Mouse (Mus musculus): ENCODE results near the gene Il4i1. TPM values are rescaled to one million over a fixed set of nuclear protein-coding genes. Genes with fewer than 3 reads are reported as not detected.

The Il4i1 gene
- total RNA-seq, 2 experiments from 2014 or later: 2.1 to 2.6 TPM

- ATAC-seq (replicated peaks; ENCODE audit: low FRiP score, poor library complexity, severe bottlenecking): no peak
Observed at GRCm38 (mm10) chr7:44886964-44887363, 70.8 kb downstream of the Il4i1 start.

GRCm38 (mm10) chr7:44888256-44889105, 72.3 kb downstream of the Il4i1 start:
- ATAC-seq (replicated peaks; ENCODE audit: low FRiP score, poor library complexity, severe bottlenecking): no peak

- no peak for ATAC-seq (replicated peaks; ENCODE audit: low FRiP score, poor library complexity, severe bottlenecking)
Observed at GRCm38 (mm10) chr7:44890180-44890579, 74.0 kb downstream of the Il4i1 start.

Other genes starting within 250 kb of the Il4i1 start
- 55.5 and 84.3 TPM in 2 replicates for gene Napsa, start 244.0 kb upstream of the Il4i1 start, total RNA-seq (2015; ENCODE audit: low replicate concordance)
- gene Napsa, start 244.0 kb upstream of the Il4i1 start, total RNA-seq (2017; ENCODE audit: low replicate concordance): 12.2 and 12.7 TPM in 2 replicates
- not detected in 2 replicates for gene Kcnc3, start 225.7 kb upstream of the Il4i1 start, total RNA-seq (2015; ENCODE audit: low replicate concordance)
- not detected in 2 replicates for gene Kcnc3, start 225.7 kb upstream of the Il4i1 start, total RNA-seq (2017; ENCODE audit: low replicate concordance)
- not detected in 2 replicates for gene Myh14, start 145.5 kb upstream of the Il4i1 start, total RNA-seq (2015; ENCODE audit: low replicate concordance)
- gene Myh14, start 145.5 kb upstream of the Il4i1 start, total RNA-seq (2017; ENCODE audit: low replicate concordance): 0.08 TPM in 1 of 2 replicates, not detected in the other
- not detected in 2 replicates for gene Izumo2, start 107.6 kb upstream of the Il4i1 start, total RNA-seq (2015; ENCODE audit: low replicate concordance)
- not detected in 2 replicates for gene Izumo2, start 107.6 kb upstream of the Il4i1 start, total RNA-seq (2017; ENCODE audit: low replicate concordance)
- gene Vrk3, start 68.0 kb upstream of the Il4i1 start, total RNA-seq (2015; ENCODE audit: low replicate concordance): 36.0 and 58.7 TPM in 2 replicates
- 23.4 and 41.2 TPM in 2 replicates for gene Vrk3, start 68.0 kb upstream of the Il4i1 start, total RNA-seq (2017; ENCODE audit: low replicate concordance)
- gene Zfp473, start 65.3 kb upstream of the Il4i1 start, total RNA-seq (2015; ENCODE audit: low replicate concordance): 1.1 and 4.6 TPM in 2 replicates
- 3.3 and 11.9 TPM in 2 replicates for gene Zfp473, start 65.3 kb upstream of the Il4i1 start, total RNA-seq (2017; ENCODE audit: low replicate concordance)
- 11.7 and 23.4 TPM in 2 replicates for gene Nup62, start 299 bp upstream of the Il4i1 start, total RNA-seq (2015; ENCODE audit: low replicate concordance)
- gene Nup62, start 299 bp upstream of the Il4i1 start, total RNA-seq (2017; ENCODE audit: low replicate concordance): 37.4 and 39.4 TPM in 2 replicates
- gene Atf5, start 271 bp downstream of the Il4i1 start, total RNA-seq (2015; ENCODE audit: low replicate concordance): 3.4 TPM in 1 of 2 replicates, not detected in the other
- gene Atf5, start 271 bp downstream of the Il4i1 start, total RNA-seq (2017; ENCODE audit: low replicate concordance): 2.1 and 2.8 TPM in 2 replicates
- 1.8 and 3.8 TPM in 2 replicates for gene Akt1s1, start 32.6 kb downstream of the Il4i1 start, total RNA-seq (2015; ENCODE audit: low replicate concordance)
- gene Akt1s1, start 32.6 kb downstream of the Il4i1 start, total RNA-seq (2017; ENCODE audit: low replicate concordance): 3.7 and 27.8 TPM in 2 replicates
- 6.8 and 58.3 TPM in 2 replicates for gene Tbc1d17, start 32.7 kb downstream of the Il4i1 start, total RNA-seq (2015; ENCODE audit: low replicate concordance)
- 18.0 and 35.8 TPM in 2 replicates for gene Tbc1d17, start 32.7 kb downstream of the Il4i1 start, total RNA-seq (2017; ENCODE audit: low replicate concordance)
- gene Pnkp, start 40.8 kb downstream of the Il4i1 start, total RNA-seq (2015; ENCODE audit: low replicate concordance): 29.6 and 36.0 TPM in 2 replicates
- gene Pnkp, start 40.8 kb downstream of the Il4i1 start, total RNA-seq (2017; ENCODE audit: low replicate concordance): 30.9 and 58.2 TPM in 2 replicates
- 16.9 and 18.4 TPM in 2 replicates for gene Ptov1, start 53.4 kb downstream of the Il4i1 start, total RNA-seq (2015; ENCODE audit: low replicate concordance)
- gene Ptov1, start 53.4 kb downstream of the Il4i1 start, total RNA-seq (2017; ENCODE audit: low replicate concordance): 1.8 and 4.8 TPM in 2 replicates
- 10.1 and 18.0 TPM in 2 replicates for gene Med25, start 76.3 kb downstream of the Il4i1 start, total RNA-seq (2015; ENCODE audit: low replicate concordance)
- gene Med25, start 76.3 kb downstream of the Il4i1 start, total RNA-seq (2017; ENCODE audit: low replicate concordance): 8.0 and 11.3 TPM in 2 replicates
- 2.5 and 6.5 TPM in 2 replicates for gene Fuz, start 79.7 kb downstream of the Il4i1 start, total RNA-seq (2015; ENCODE audit: low replicate concordance)
- gene Fuz, start 79.7 kb downstream of the Il4i1 start, total RNA-seq (2017; ENCODE audit: low replicate concordance): 4.5 and 6.7 TPM in 2 replicates
- 93.0 and 93.9 TPM in 2 replicates for gene Ap2a1, start 113.1 kb downstream of the Il4i1 start, total RNA-seq (2015; ENCODE audit: low replicate concordance)
- 46.2 and 74.2 TPM in 2 replicates for gene Ap2a1, start 113.1 kb downstream of the Il4i1 start, total RNA-seq (2017; ENCODE audit: low replicate concordance)
- gene Tsks, start 126.8 kb downstream of the Il4i1 start, total RNA-seq (2015; ENCODE audit: low replicate concordance): not detected in 2 replicates
- gene Tsks, start 126.8 kb downstream of the Il4i1 start, total RNA-seq (2017; ENCODE audit: low replicate concordance): not detected in 2 replicates
- gene Cpt1c, start 158.5 kb downstream of the Il4i1 start, total RNA-seq (2015; ENCODE audit: low replicate concordance): 1.1 TPM in 1 of 2 replicates, not detected in the other
- 1.7 TPM in 1 of 2 replicates, not detected in the other for gene Cpt1c, start 158.5 kb downstream of the Il4i1 start, total RNA-seq (2017; ENCODE audit: low replicate concordance)
- gene Prmt1, start 170.2 kb downstream of the Il4i1 start, total RNA-seq (2015; ENCODE audit: low replicate concordance): 17.3 and 28.9 TPM in 2 replicates
- gene Prmt1, start 170.2 kb downstream of the Il4i1 start, total RNA-seq (2017; ENCODE audit: low replicate concordance): 2.3 and 25.4 TPM in 2 replicates
- 50.7 and 80.7 TPM in 2 replicates for gene Irf3, start 181.3 kb downstream of the Il4i1 start, total RNA-seq (2015; ENCODE audit: low replicate concordance)
- 44.2 and 62.0 TPM in 2 replicates for gene Irf3, start 181.3 kb downstream of the Il4i1 start, total RNA-seq (2017; ENCODE audit: low replicate concordance)
- gene Bcl2l12, start 182.3 kb downstream of the Il4i1 start, total RNA-seq (2015; ENCODE audit: low replicate concordance): 6.3 and 10.1 TPM in 2 replicates
- 3.6 and 8.7 TPM in 2 replicates for gene Bcl2l12, start 182.3 kb downstream of the Il4i1 start, total RNA-seq (2017; ENCODE audit: low replicate concordance)
- gene Scaf1, start 200.0 kb downstream of the Il4i1 start, total RNA-seq (2015; ENCODE audit: low replicate concordance): 20.9 and 30.2 TPM in 2 replicates
- gene Scaf1, start 200.0 kb downstream of the Il4i1 start, total RNA-seq (2017; ENCODE audit: low replicate concordance): 15.8 and 31.6 TPM in 2 replicates
- 15.9 and 24.1 TPM in 2 replicates for gene Rras, start 201.6 kb downstream of the Il4i1 start, total RNA-seq (2015; ENCODE audit: low replicate concordance)
- 0.90 TPM in 1 of 2 replicates, not detected in the other for gene Rras, start 201.6 kb downstream of the Il4i1 start, total RNA-seq (2017; ENCODE audit: low replicate concordance)
- 3.6 and 6.7 TPM in 2 replicates for gene Prr12, start 236.5 kb downstream of the Il4i1 start, total RNA-seq (2015; ENCODE audit: low replicate concordance)
- 0.13 and 0.23 TPM in 2 replicates for gene Prr12, start 236.5 kb downstream of the Il4i1 start, total RNA-seq (2017; ENCODE audit: low replicate concordance)
- 24.5 and 30.6 TPM in 2 replicates for gene Nosip, start 246.0 kb downstream of the Il4i1 start, total RNA-seq (2015; ENCODE audit: low replicate concordance)
- 32.7 and 54.0 TPM in 2 replicates for gene Nosip, start 246.0 kb downstream of the Il4i1 start, total RNA-seq (2017; ENCODE audit: low replicate concordance)
- 2.9 and 8.8 TPM in 2 replicates for gene Prrg2, start 246.3 kb downstream of the Il4i1 start, total RNA-seq (2015; ENCODE audit: low replicate concordance)
- 0.91 and 6.8 TPM in 2 replicates for gene Prrg2, start 246.3 kb downstream of the Il4i1 start, total RNA-seq (2017; ENCODE audit: low replicate concordance)

Measured in erythroid progenitor cell, adult 5-6 weeks (primary cell).